Mouse (Mus musculus) gastrocnemius, postnatal 4 days (tissue): Measurements from ENCODE around the gene Srbd1. TPM values are rescaled to one million over a fixed set of nuclear protein-coding genes. Genes with fewer than 3 reads are reported as not detected.

Source experiments
- DNase-seq, 2 experiments: peaks; one replicate each; pipeline ENCODE4 v3.0.0; 2021 to 2022; ENCODE audit warnings: low spot score in 2 of 2, mixed read lengths in 2 of 2
- total RNA-seq, 2 experiments: library from RNA; stranded (reverse); gene quantifications; 2 replicates each; pipeline ENCODE4 v1.2.3; 2021

Gene Srbd1
- total RNA-seq, 2 experiments from 2014 or later, result 15.0 to 16.4 TPM

DNA sequence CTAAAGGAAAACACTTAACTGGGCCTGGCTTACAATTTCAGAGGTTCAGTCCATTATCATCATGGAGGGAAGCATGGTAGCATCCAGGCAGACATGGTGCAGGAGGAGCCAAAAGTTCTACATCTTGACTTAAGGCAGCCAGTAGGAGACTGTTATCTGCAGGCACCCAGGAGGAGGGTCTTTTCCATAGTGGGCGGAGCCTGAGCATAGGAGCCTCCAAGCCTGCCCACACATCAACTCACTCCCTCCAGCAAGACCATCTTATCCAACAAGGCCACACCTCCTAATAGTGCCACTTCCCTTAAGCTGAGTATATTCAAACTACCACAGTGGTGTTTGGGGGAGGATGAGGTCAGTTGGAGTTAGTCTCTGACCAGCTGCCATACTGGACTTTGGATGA is 4.8 kb upstream of the Srbd1 start:
- no peak for DNase-seq

DNA sequence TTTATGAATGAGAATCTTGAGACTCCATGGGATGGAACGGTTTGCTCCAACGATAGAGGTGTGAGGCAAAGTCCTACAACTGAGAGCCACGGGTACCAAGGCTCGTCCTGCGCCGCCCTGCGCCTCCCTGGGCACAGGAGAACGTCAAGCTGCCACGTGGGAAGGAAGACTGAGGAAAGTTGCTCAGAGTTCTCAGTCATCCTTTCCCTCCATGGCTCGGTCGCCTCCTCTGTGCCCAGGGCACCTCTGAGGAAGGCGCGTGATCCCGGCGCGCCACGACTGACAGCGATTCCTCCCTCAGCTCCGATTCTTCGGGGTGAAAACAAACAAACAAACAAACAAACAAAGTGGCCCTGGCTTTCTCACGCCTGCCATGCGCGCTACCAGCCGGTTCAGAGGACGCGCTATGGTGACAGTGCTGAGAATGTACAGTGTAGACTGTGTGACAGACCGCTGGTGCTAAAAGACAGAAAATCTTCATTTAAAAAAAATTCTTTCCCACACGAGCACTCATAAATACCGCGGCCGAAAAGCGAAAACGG is 367 bp downstream of the Srbd1 start:
- no peak for DNase-seq

DNA sequence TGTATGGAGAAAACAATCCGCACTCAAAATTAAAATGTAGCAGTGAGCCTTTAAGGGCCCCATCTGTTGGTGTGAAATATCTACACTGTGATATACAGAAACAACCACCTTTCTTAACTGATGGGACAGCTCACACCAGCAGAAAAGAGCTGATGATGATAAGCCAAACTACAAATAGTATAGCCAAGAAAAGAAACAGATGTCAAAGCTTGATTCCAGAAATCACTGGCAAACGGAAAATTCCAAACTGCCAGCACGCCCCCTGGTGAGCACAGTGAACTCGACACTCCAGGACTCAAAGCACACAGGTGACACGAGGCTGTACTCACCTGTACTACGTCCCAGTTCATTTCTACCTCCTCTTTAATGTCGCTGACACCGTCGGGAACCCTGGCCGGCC is 9.1 kb downstream of the Srbd1 start:
- no peak for DNase-seq

DNA sequence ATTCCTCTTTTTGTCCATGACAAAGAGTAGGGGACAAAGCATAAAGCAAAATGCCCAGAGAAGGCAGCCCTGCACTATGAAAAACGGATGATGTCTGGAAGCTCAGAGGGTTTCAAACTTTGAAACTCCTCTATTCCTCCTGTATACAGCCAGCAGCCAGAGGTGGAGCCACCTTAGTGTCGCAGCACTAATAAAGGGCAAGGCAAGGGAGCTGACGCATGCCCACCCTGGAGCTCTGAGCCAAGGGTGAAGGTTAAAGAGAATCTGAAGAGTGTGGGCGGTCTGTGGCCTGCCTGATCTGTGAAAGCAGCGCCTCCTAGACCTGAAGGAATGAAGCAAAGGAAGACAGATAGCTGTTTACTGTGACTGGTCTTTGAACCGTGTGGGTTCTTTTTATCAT is 10.5 kb downstream of the Srbd1 start:
- DNase-seq, result no peak

DNA sequence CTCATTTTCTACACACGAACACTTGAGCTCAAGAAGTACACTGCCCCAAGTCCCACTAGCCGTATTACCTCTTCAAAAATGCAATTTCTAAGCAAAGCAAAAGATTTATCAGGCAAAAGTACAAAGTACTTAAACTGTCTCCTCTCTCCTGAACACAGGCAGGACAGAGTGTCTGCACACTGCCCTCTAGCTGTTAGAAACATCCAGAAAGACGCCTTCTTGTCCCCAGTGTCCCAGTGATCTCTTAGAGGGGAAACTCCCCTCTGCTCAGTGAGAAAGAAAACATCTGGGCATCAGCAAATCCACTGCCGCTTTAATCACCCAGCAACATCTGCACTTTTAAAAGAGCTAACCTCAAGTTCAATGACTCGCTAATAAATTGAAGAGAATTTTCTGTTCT is 12.4 kb downstream of the Srbd1 start:
- no peak for DNase-seq

DNA sequence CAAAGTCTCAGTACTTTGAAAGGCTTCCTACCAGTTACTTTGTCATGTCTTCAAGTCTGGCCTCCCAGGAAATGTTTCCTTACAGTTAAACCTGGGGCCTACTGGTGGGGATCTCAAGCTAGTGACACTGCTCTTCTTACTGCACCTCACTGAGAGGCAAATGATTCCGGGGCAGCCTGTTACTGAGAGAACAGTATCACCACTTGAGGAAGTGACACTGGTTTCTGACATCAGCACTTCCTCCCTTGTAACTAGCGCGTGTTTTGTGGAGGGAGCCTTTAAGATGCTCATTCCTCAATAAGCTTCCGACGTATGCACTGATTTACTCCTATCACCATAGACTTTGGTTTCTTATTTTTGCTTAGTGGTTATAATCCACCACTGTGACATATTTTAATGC is 16.8 kb downstream of the Srbd1 start:
- DNase-seq, result no peak

DNA sequence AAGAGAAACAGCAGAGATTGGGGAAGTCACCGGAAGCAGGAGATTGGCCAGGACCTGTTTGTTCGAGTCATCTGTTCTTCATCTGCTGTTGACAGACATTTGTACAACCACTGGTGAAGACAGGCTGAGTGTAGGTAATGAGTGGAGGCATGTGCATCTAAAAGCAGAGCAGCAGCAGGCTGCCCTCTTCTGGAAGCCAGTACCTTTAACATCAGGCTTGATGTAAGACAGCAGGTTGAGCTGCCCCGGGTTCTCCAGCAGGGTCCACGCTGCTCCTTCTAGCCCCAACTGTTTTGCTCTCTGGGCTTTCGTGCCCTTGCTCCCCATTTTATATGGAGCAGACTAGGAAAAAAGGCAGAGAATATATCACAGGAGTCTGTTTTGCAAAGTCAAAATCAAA is 19.1 kb downstream of the Srbd1 start:
- no peak for DNase-seq

DNA sequence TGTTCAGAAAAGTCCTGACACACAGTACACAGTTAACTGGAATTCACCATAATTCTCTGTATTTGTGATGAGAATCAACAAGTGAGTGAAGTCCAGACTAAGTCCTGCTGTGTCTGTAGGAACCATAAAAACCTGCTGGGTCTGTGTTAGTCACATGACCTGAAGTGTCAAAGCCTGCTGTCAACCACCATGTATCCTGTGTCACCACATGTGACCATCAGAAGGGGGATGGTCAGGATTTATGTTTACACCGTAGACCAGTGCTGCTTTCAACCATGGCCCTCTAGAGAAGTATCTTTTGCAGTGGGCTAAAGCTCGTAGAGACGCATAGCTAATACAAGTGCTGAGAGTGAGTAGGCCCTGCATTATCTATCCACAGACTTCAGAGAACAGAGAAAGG is 21.8 kb downstream of the Srbd1 start:
- DNase-seq, result no peak

DNA sequence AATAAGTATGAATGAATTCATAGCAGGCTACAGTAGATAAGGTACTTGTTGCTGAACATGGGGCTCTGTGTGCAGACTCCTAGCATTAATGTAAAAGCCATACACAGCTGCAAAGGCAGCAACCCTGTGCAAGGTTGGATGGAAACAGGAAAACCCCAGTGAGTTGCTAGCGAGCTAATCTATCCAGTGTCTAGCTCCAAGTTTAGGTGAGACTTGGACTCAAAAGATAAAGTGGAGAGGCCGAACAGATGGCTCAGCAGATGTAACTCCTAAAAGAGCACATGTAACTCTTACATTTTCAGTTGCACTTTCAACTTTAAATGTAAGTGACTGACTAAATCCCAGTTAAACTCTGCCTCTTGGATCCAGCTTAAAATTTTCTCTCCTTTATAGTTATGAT is 48.1 kb downstream of the Srbd1 start:
- no peak for DNase-seq

DNA sequence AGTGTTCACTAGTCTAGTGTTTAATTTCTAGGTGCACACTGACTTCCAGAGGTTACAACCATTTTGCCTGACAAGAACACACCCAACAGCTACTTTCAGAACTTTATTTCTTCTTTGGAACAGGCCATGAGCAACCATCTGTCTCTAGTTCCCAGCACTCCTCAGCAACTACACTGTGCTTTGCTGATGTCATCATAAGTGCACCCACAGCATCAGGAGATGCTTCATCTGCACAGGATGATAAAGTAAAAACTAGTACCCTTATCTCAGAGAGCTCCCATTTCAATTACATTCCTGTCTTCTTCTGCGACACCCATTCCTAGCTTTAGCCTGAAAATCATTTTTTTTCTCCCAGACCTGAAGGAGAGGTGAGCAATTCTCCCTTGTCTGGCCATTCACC is 51.9 kb downstream of the Srbd1 start:
- DNase-seq, result no peak

DNA sequence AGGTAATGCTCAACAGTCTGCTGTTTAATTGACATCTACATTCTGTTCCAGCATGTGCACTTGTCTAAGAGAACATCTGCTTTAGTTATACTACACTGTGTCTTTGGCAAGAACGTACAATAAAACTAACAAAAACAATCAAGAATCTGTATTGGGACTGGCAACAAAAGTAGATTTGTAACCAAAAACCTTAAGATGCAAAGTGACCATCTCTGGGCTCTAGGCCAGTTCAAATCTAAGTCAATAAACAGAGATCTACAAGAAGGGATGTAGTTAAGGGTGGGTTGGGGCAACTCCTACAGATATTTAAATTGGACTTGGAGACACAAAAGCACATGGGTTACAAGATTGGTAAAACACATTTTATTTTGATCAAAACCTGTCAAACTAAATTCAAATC is 53.3 kb downstream of the Srbd1 start:
- DNase-seq, result no peak

DNA sequence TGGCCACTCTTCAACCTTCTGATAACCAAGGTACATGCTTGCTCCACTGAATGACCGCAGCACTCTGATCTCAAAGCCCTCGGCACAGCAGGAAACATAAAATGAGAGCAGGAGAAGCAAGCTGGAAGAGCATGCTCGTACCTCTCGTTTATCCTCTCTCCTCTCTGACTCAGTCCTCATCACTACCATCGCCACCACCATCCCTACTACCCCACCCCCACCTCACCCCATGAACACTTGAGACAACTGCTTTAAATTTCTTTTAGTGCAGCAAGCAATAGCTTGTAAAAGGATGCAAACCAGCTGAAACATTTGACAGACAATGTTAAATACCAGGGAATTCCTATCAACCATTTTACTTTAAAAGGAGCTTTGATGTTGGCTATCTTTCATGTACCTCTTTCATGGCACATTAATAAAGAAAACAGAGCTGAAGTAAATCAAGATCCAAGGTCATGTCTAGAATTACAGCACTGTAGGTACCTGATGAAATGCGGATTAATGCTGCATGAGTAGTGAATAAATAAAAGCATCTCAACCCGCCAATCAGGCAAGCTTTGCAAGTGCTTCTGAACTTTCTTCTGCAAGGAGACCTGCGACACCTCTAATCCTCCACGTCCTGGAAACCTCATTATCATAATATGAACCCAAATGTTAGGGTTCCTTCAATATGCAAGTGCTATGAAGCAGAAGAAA is 54.9 kb downstream of the Srbd1 start:
- DNase-seq, result no peak

DNA sequence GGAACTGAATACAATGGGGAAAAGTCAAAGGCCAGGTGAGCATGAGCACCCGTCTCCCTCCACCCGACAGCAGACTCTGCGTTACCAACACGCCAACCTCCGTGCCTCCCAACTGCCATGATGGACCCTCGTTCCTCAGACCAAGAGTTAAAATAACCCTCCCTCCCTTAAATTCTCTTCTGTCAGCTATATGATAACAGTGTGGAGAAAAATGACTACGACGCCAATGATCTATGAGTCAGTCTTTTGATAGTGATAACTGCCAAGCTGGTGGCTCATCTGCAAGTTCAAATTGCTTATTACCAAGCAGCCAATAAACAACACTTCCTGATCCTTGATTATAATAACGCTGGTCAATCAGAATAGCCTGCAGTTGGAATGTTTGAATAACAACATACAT is 57.1 kb downstream of the Srbd1 start:
- DNase-seq, result no peak

DNA sequence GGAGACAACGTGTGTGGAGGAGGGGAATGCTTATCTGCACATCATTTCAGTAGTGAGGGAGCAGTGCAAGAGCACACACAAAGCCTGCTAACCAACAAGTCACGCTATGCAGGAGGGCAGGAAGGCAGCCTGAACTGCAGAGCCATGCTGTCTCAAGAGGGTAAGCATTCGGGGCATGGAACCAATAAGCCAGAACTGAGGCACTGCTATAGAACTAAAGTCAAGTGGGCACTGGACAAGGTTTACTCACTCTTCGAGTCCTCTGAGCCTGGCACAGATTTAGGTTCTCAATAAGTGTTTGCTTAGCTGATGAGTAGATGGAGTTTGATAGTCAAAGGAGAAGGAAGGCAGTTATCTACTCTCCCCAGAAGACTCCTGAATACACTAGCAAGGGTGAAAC is 58.8 kb downstream of the Srbd1 start:
- DNase-seq, result no peak

DNA sequence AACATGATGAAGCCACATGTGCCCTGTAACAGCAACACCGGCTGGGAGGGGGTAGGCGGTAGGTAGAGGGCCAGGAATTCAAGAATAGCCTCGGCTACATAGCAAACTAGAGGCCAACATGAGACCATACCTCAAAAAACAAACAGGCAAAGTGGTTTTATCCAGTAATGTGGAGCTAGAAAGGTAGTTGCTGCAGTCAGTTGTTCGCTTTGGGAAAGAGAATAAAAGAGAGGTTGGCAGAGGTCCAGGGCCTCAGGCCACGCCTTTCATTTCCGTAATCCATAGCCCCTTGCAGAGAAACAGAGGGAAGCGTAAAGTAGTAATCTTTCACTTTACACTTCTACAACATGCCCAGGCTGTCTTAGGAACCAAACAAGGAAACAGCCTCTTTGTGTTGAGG is 61.8 kb downstream of the Srbd1 start:
- no peak for DNase-seq

DNA sequence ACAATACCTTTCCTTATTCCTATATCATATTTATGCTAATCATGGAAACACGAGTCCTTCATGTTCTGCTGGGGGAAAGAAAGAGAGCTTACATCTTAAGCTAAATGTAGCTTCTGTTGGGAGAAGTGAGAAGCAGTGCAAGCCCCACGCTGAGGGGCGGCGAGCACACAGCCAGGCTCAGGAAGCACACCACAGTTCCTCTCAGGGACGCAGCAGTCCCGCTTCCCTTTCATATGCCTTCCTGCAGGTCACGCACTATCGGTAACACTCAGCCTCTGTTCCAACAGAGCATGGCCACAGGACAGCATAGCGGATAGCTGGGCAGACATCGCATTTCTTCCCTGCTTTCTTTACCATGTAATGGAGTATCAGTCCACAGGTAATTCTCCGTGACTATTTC is 66.9 kb downstream of the Srbd1 start:
- no peak for DNase-seq

DNA sequence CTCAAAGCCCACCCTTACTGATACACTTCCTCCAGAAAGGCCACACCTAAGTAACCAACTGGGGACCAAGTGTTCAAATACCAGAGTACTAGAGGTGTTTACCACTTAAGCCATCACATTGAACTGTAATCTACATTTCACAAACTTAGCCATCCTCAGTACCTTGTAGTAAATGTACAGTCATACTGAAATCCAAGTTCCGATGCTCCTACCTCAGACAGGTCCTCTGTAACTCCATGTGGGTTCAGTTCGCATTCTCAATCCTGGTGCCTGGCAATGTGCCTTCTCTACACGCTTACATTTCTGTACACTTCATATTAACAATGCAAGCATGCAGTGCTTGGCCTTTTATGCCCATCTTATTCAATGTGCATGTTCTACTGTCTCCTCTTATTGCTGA is 77.5 kb downstream of the Srbd1 start:
- no peak for DNase-seq

DNA sequence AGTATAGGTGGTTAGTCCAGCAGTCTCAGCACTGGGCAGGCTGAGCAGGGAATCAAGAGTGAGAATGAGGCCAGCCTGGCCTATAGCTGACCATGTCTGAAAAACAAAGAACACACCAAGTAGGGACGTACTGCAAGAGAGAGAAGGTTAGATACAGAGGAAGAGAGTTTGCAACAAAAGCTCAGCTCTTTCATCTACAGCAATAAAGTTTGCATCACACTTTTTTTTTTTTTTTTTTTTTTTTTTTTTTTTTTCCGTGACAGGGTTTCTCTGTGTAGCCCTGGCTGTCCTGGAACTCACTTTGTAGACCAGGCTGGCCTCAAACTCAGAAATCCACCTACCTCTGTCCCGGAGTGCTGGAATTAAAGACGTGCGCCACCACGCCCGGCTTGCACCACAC is 79.1 kb downstream of the Srbd1 start:
- no peak for DNase-seq

DNA sequence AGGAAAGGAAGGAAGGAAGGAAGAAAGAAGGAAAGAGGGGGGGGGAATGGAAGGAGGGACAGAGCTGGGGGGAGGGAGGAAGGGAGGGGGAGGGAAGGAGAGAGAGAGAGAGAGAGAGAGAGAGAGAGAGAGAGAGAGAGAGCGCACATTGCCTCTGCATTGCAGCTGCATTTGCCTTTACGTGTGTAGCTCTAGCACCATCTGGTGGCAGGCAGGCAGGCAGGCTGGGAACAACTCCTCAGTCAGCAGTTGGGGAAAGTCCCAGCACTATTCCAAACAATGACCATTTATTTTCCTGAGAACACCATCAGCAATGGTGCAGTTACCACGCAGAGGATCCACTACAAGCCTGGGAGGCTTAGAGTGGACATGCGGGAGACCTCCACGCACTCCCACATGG is 81.5 kb downstream of the Srbd1 start:
- DNase-seq, result peak; percentile 27 to 58

DNA sequence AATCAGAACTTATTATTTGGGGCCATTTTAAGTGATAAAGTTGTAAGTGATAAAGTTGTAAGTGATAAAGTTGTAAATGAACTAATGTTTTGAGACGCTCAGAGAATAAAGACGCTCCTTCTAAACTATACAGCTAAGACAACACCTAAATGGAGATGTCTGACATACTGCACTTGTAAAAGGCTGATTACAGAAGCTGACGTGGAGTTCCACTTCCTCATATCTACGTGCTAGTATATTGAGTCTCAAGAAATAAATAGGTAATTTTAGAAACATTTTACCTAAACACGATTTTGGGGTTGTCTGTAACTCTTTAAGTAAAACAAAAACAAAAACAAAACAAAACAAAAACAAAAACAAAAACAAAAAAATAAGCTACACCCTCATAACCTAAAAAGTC is 84.1 kb downstream of the Srbd1 start:
- DNase-seq, result no peak

DNA sequence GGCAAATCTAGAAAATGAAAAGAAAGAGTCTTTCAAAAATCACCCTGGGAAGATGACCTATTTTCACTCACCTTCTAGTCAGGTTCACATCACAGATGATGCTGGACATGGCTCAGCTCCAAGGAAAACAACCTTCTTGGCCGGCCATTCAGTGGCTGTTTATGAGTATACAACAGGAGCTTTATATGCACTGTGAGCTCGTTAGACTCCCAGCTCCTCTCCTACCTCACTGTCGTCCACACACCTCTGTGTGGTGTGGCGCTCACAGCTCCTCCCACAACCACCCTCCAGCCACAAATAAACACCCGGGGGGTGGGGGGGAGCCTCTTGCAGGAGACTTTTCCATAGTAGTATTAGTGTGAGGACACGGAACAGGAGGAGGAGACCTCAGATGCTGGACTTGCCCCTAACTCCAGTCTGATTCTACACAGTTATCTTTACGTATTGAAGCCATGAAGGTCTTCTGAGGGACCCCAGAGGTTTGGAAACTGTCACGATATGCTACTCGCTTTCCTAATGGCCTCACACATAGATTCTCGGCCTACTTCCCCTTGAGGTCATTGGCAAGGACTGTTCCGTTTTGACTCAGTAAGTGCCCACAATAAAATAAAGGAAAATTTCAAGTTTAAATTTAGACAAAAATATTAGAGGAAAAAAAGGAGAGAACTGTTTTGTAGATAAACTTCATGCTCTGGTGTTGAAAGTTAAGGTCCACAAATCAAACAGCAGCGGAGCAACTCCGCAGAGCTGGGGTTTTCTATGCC is 104.6 kb downstream of the Srbd1 start:
- DNase-seq, result no peak

DNA sequence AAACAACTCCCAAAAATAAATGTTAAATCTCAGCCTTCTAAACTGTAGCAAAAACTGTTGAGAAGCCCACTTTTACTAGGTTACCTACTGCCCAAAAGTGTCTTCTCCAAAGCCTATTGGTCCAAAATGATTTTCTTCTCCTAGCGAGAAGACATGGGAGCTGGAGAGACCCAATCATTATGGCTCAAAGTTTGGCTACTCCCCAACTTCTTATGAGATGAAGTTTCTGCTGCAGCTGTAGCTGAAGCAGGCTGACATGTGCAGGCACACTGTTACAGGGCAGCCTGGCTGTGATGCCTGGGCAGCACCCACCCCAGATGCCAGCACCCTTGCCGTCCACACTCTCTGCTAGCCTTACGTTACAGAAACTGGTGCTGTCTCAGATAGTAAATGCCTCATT is 105.2 kb downstream of the Srbd1 start:
- DNase-seq, result no peak

DNA sequence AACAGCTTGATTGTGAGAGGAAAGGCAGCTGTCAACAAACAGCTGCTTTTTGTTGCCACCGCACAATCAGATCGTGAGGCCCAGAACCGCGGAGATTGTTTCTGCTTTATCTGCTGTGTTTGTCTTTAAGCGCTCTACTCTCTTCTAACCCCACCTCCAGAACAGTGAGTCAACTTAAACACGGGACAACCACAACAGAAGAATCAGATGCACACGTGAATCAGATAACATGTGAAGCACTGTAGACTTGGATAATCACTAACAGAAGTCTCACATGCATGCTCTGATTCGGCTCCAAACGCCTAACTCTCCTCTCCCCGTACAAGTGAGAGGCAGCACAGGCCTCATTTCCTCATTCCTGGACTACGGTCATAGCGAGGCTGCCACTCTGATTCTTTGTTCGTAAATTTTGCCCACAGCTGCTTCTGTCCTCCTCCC is 106.7 kb downstream of the Srbd1 start:
- DNase-seq, result no peak
